Mouse (Mus musculus) kidney, embryonic 16.5 days (tissue): ENCODE data around the gene Camkmt. TPM values are rescaled to one million over a fixed set of nuclear protein-coding genes. Genes with fewer than 3 reads are reported as not detected.

Experiments used
- ATAC-seq: fragments of 200-750 bp; cut with Nextera tagmentation; 2 replicates; pipeline ENCODE4 v1.8.0; 2017; ENCODE audit warnings: moderate TSS enrichment; ENCODE audit not compliant: low FRiP score, low TSS enrichment
- H3K27ac ChIP-seq: fragments of 300-500 bp; sonication (generic); 2 replicates; pipeline ENCODE4 v1.5.1; 2014; ENCODE audit warnings: low read length
- H3K27me3 ChIP-seq: fragments of 300-500 bp; sonication (generic); 2 replicates; pipeline ENCODE4 v1.6.1; 2014; ENCODE audit warnings: low read length, control low read depth, mixed read lengths; ENCODE audit not compliant: insufficient read depth
- H3K36me3 ChIP-seq: fragments of 300-500 bp; sonication (generic); 2 replicates; pipeline ENCODE4 v1.6.1; 2014; ENCODE audit warnings: low read length, control low read depth, mixed read lengths; ENCODE audit not compliant: insufficient read depth
- H3K4me1 ChIP-seq: fragments of 300-500 bp; sonication (generic); 2 replicates; pipeline ENCODE4 v1.6.1; 2014; ENCODE audit warnings: low read length, control low read depth, mixed read lengths; ENCODE audit not compliant: insufficient read depth
- H3K4me2 ChIP-seq: fragments of 300-500 bp; sonication (generic); replicated peaks from 2 replicates; pipeline ENCODE4 v1.6.1; 2014; ENCODE audit warnings: low read depth, low read length
- H3K4me3 ChIP-seq: fragments of 300-500 bp; sonication (generic); 2 replicates; pipeline ENCODE4 v1.5.1; 2014; ENCODE audit warnings: mild to moderate bottlenecking, low read length
- H3K9ac ChIP-seq: fragments of 300-500 bp; sonication (generic); replicated peaks from 2 replicates; pipeline ENCODE4 v1.6.1; 2014; ENCODE audit warnings: low read length
- H3K9me3 ChIP-seq: fragments of 300-500 bp; sonication (generic); 2 replicates; pipeline ENCODE4 v1.6.1; 2016; ENCODE audit warnings: low read length, control low read depth
- WGBS: fragments of 180-500 bp; shearing (Covaris S2); extraction: QIAGEN DNeasy Blood & Tissue Kit; methylation state at CpG from one replicate; pipeline ENCODE4 v1.1.7; 2014; 5-methylcytosine and 5-hydroxymethylcytosine counted together
- polyA plus RNA-seq: library from polyadenylated mRNA; unstranded; fragments of >200 nt; fragmentation: Nextera tagmentation; extraction: Ambion mirVana; gene quantifications from 2 replicates; pipeline ENCODE4 v1.2.1, GENCODE M21; 2015

Gene Camkmt
- polyA plus RNA-seq, 1 experiment from 2014 or later, result 15.2 TPM

- no peaks in the 10 kb centered on the region; the same call in 1 of the 2 replicates for H3K9me3 ChIP-seq
- H3K27ac ChIP-seq, result no peak overlapping the region
- no peak overlapping the region for H3K4me2 ChIP-seq
- ATAC-seq, result no peak
- H3K27me3 ChIP-seq, result peaks cover 86% of the 10 kb centered on the region
- H3K36me3 ChIP-seq, result no peaks in the 10 kb centered on the region
- no peak overlapping the region for H3K4me3 ChIP-seq
- 5% methylated on average over 16 of the region's 16 CpGs for WGBS
- no peak overlapping the region for H3K9ac ChIP-seq
- no peaks in the 10 kb centered on the region for H3K4me1 ChIP-seq
Observed at GRCm38 (mm10) chr17:85473217-85473616, 382.9 kb downstream of the Camkmt start.

GRCm38 (mm10) chr17:85473881-85474280 lies 383.5 kb downstream of the Camkmt start:
- 4% methylated on average over 8 of the region's 8 CpGs for WGBS
- Histone ChIP-seq H3K27ac (no peak overlapping the region), H3K4me3 (no peak overlapping the region), H3K4me1 (no peaks in the 10 kb centered on the region), H3K9me3 (no peaks in the 10 kb centered on the region; the same call in 1 of the 2 replicates), H3K9ac (no peak overlapping the region), H3K4me2 (no peak overlapping the region), H3K27me3 (peaks cover 84% of the 10 kb centered on the region), H3K36me3 (no peaks in the 10 kb centered on the region)
- ATAC-seq, result no peak

DNA sequence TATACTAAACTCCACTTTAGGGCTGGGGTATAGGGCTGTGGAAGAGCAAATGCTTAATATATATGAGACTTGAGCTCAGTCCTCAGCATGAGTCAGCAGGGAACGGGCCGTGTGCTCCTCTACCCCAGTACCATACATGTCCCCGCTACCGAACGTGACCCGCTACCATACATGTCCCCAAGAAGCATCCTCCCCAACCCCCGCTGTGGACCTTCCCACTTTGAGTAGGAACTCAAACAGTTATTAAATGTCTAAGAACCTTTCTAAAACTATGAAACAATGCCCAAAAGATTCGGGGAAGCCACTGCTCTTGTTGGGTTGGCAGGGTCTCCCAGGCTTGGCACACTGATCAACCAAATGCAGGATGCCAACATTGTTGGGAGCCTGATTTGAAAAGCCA lies 390.9 kb downstream of the Camkmt start:
- H3K4me3 ChIP-seq, result no peak overlapping the region
- H3K9ac ChIP-seq, result no peak overlapping the region
- no peak for ATAC-seq

DNA sequence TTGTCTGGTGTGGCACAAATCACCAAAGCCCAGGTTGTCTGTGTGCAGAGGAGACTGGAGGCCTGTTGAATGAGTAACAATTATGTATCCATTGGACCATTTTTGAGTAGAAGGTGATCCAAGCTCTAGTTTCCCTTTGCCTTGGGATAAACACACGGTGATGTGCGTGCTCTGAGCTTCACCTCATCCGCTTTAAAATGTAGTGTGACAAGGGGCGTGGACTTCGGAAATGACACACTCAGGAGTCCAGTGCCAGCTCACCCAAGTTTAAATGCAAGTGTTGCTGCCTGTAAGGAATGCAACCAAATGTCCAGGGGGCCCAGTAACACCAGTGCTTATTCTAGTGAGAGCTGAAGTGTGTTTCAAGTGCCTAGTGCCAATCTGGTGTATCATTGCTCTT lies 392.7 kb downstream of the Camkmt start:
- Histone ChIP-seq H3K27me3 (peaks cover 96% of the 10 kb centered on the region), H3K36me3 (no peaks in the 10 kb centered on the region), H3K9me3 (no peaks in the 10 kb centered on the region), H3K27ac (no peak overlapping the region), H3K4me2 (no peak overlapping the region), H3K9ac (no peak overlapping the region), H3K4me3 (no peak overlapping the region), H3K4me1 (0 out of 2 replicates have a peak, but pooled peaks cover 4% of the 10 kb centered on the region)
- no peak for ATAC-seq
- 82% methylated on average over 5 of the region's 5 CpGs for WGBS

More for the DNA sequence above, 390.9 kb downstream of the Camkmt start:
- Histone ChIP-seq H3K27ac (no peak overlapping the region), H3K36me3 (no peaks in the 10 kb centered on the region), H3K4me2 (no peak overlapping the region), H3K4me1 (no peaks in the 10 kb centered on the region), H3K27me3 (peaks cover 91% of the 10 kb centered on the region), H3K9me3 (no peaks in the 10 kb centered on the region)
- WGBS, result 88% methylated on average over 8 of the region's 8 CpGs

DNA sequence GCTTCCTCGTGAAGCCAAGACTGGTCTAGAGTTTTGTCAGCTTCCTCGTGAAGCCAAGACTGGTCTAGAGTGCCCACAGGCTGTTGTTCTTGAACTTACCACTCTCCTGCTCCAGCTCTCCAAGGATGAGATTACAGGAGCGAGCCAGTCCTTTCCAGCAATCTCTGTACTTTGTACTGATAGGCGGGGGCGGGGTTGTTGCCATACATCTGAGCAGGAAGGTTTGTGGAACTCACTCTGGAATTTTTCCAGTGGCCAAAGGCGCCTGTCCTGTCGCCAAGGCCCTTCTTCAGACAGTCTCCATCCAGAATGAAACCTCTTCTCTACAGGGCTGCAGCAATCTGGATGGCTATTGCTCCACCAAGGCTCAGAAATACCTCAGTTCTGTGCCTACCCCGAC lies 393.7 kb downstream of the Camkmt start:
- WGBS, result 46% methylated on average over 8 of the region's 8 CpGs
- Histone ChIP-seq H3K36me3 (no peaks in the 10 kb centered on the region), H3K27ac (no peak overlapping the region), H3K4me1 (0 out of 2 replicates have a peak, but pooled peaks cover 4% of the 10 kb centered on the region), H3K4me3 (no peak overlapping the region), H3K4me2 (no peak overlapping the region), H3K9ac (no peak overlapping the region), H3K9me3 (no peaks in the 10 kb centered on the region), H3K27me3 (peaks cover 97% of the 10 kb centered on the region)
- ATAC-seq, result no peak

DNA sequence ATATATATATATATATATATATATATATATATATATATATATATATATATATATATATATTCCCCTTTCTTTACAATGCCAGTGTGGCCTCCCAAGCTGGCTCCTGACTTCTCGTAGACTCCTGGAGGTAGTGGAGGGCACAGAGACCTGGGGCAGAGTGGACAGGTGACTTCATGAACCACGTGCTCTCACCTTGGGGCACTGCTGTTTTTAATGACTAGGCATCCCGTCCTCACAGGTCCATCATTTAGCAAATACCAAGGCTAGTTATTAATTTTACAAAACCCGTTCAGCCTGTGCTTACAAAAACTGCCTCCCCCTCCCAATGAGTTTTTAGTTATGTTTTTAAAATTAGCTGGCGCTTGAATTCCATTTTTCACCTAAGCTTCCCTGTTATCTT lies 394.2 kb downstream of the Camkmt start:
- H3K4me2 ChIP-seq, result no peak overlapping the region
- H3K4me1 ChIP-seq, result 0 out of 2 replicates have a peak, but pooled peaks cover 4% of the 10 kb centered on the region
- H3K9me3 ChIP-seq, result no peaks in the 10 kb centered on the region
- no peak overlapping the region for H3K4me3 ChIP-seq
- no peak for ATAC-seq
- peaks cover 97% of the 10 kb centered on the region for H3K27me3 ChIP-seq
- H3K36me3 ChIP-seq, result no peaks in the 10 kb centered on the region
- no peak overlapping the region for H3K9ac ChIP-seq
- no peak overlapping the region for H3K27ac ChIP-seq
- 36% methylated on average over 5 of the region's 5 CpGs for WGBS

- H3K36me3 ChIP-seq, result no peaks in the 10 kb centered on the region
- ATAC-seq, result no peak
- peaks cover 97% of the 10 kb centered on the region for H3K27me3 ChIP-seq
- no peak overlapping the region for H3K27ac ChIP-seq
- under 1% methylated on average over 30 of the region's 30 CpGs for WGBS
- 0 out of 2 replicates have a peak, but pooled peaks cover 4% of the 10 kb centered on the region for H3K4me1 ChIP-seq
- H3K9me3 ChIP-seq, result no peaks in the 10 kb centered on the region
- H3K4me2 ChIP-seq, result no peak overlapping the region
- H3K4me3 ChIP-seq, result no peak overlapping the region
- no peak overlapping the region for H3K9ac ChIP-seq
Observed at GRCm38 (mm10) chr17:85485065-85485945, 395.0 kb downstream of the Camkmt start.

- Histone ChIP-seq H3K4me1 (0 out of 2 replicates have a peak, but pooled peaks cover 4% of the 10 kb centered on the region), H3K27me3 (peaks cover 95% of the 10 kb centered on the region), H3K36me3 (no peaks in the 10 kb centered on the region), H3K4me3 (no peak overlapping the region), H3K9me3 (no peaks in the 10 kb centered on the region), H3K9ac (no peak overlapping the region), H3K4me2 (no peak overlapping the region), H3K27ac (no peak overlapping the region)
- peak; percentile 57; the same call in 1 of the 2 replicates for ATAC-seq
- WGBS, result under 1% methylated on average over 14 of the region's 14 CpGs
Observed at GRCm38 (mm10) chr17:85485946-85486533, 395.7 kb downstream of the Camkmt start.

GRCm38 (mm10) chr17:85486585-85487480 lies 396.5 kb downstream of the Camkmt start:
- Histone ChIP-seq H3K4me2 (peak overlapping the region; percentile 35), H3K4me1 (0 out of 2 replicates have a peak, but pooled peaks cover 4% of the 10 kb centered on the region), H3K27me3 (peaks cover 95% of the 10 kb centered on the region), H3K36me3 (no peaks in the 10 kb centered on the region), H3K27ac (no peak overlapping the region), H3K4me3 (no peak overlapping the region), H3K9ac (no peak overlapping the region), H3K9me3 (no peaks in the 10 kb centered on the region)
- 2% methylated on average over 52 of the region's 52 CpGs for WGBS
- no peak for ATAC-seq
